Mouse (Mus musculus): ENCODE data around the gene Prpf38b. TPM values are rescaled to one million over a fixed set of nuclear protein-coding genes. Genes with fewer than 3 reads are reported as not detected.

Gene Prpf38b
- polyA plus RNA-seq, 1 experiment from 2014 or later = 74.3 TPM

GRCm38 (mm10) chr3:108855864-108856263, 55.7 kb downstream of the Prpf38b start:
- no peaks in the 10 kb centered on the region for H3K9me3 ChIP-seq (replicated peaks)
- H3K36me3 ChIP-seq (ENCODE audit: poor library complexity, severe bottlenecking) = no peaks in the 10 kb centered on the region
- H3K27ac ChIP-seq = 0 out of 2 replicates have a peak overlapping the region, but pooled peaks have one; percentile 19
- H3K4me1 ChIP-seq = peaks cover 38% of the 10 kb centered on the region
- H3K4me2 ChIP-seq = no peak overlapping the region
- no peaks in the 10 kb centered on the region for H3K27me3 ChIP-seq
- WGBS = 59% methylated on average over 10 of the region's 10 CpGs
- ATAC-seq = no peak
- no peak overlapping the region for H3K4me3 ChIP-seq
- H3K9ac ChIP-seq = 0 out of 2 replicates have a peak overlapping the region, but pooled peaks have one; percentile 27

- peak; percentile 40; the same call in 1 of the 2 replicates for ATAC-seq
These were observed 56.2 kb downstream of the Prpf38b start for GRCm38 (mm10) chr3:108855371-108855770.

DNA sequence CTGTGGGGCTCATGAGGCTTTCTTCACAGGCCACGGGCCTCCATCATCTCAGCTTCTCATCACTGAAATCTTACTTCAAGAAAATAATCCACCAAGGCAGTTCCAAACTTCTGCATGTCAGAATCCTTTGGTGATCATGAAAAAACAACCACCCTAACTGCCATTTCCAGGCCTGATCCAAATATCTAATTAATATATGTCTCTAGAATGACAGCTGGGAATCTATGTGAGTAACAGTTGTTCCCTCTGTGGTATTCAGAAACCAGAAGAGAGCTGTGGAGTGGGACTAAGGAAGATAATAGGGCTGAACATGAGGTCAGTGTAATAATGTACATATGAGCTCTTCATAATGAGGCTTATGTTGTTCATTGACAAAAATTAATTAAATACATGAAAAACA, 58.3 kb downstream of the Prpf38b start:
- no peak overlapping the region for H3K27ac ChIP-seq
- no peaks in the 10 kb centered on the region for H3K36me3 ChIP-seq (ENCODE audit: poor library complexity, severe bottlenecking)
- WGBS = 74% methylated on average over 1 of the region's 1 CpGs
- H3K4me3 ChIP-seq = no peak overlapping the region
- no peaks in the 10 kb centered on the region for H3K9me3 ChIP-seq (replicated peaks)
- H3K27me3 ChIP-seq = no peaks in the 10 kb centered on the region
- H3K4me1 ChIP-seq = peaks cover 35% of the 10 kb centered on the region
- H3K4me2 ChIP-seq = no peak overlapping the region
- no peak for ATAC-seq
- H3K9ac ChIP-seq = no peak overlapping the region

More at GRCm38 (mm10) chr3:108855371-108855770, 56.2 kb downstream of the Prpf38b start:
- Histone ChIP-seq H3K4me1 (peaks cover 42% of the 10 kb centered on the region), H3K4me3 (no peak overlapping the region), H3K4me2 (0 out of 2 replicates have a peak overlapping the region, but pooled peaks have one; percentile 5), H3K27ac (peak overlapping the region; percentile 14), H3K9me3 (replicated peaks) (no peaks in the 10 kb centered on the region), H3K27me3 (no peaks in the 10 kb centered on the region), H3K9ac (0 out of 2 replicates have a peak overlapping the region, but pooled peaks have one; percentile 27), H3K36me3 (ENCODE audit: poor library complexity, severe bottlenecking) (no peaks in the 10 kb centered on the region)
- WGBS = 52% methylated on average over 12 of the region's 12 CpGs

Other genes with a start within 250 kb of the Prpf38b start
- 64.6 and 69.6 TPM in 2 replicates for gene Gpsm2, start 189.4 kb downstream of the Prpf38b start, polyA plus RNA-seq (2015; fragmentation: Nextera tagmentation; extraction: Ambion mirVana)
- not detected in 2 replicates for gene Aknad1, start 172.1 kb downstream of the Prpf38b start, polyA plus RNA-seq (2015; fragmentation: Nextera tagmentation; extraction: Ambion mirVana)
- gene Stxbp3, start 71.2 kb downstream of the Prpf38b start, polyA plus RNA-seq (2015; fragmentation: Nextera tagmentation; extraction: Ambion mirVana) = 16.0 and 17.1 TPM in 2 replicates
- gene Fndc7, start 21.7 kb downstream of the Prpf38b start, polyA plus RNA-seq (2015; fragmentation: Nextera tagmentation; extraction: Ambion mirVana) = not detected in 2 replicates
- 0.56 and 0.73 TPM in 2 replicates for gene Henmt1, start 28.1 kb upstream of the Prpf38b start, polyA plus RNA-seq (2015; fragmentation: Nextera tagmentation; extraction: Ambion mirVana)
- not detected in 2 replicates for gene Gm9857, start 28.7 kb upstream of the Prpf38b start, polyA plus RNA-seq (2015; fragmentation: Nextera tagmentation; extraction: Ambion mirVana)
- 6.3 and 6.7 TPM in 2 replicates for gene Fam102b, start 115.9 kb upstream of the Prpf38b start, polyA plus RNA-seq (2015; fragmentation: Nextera tagmentation; extraction: Ambion mirVana)
- gene Slc25a54, start 168.7 kb upstream of the Prpf38b start, polyA plus RNA-seq (2015; fragmentation: Nextera tagmentation; extraction: Ambion mirVana) = not detected in 2 replicates
- gene Slc25a24, start 211.4 kb upstream of the Prpf38b start, polyA plus RNA-seq (2015; fragmentation: Nextera tagmentation; extraction: Ambion mirVana) = 7.7 and 9.2 TPM in 2 replicates

Measured in forebrain, embryonic 13.5 days (tissue).